Mouse (Mus musculus): ENCODE data around the gene Uckl1. TPM values are rescaled to one million over a fixed set of nuclear protein-coding genes. Genes with fewer than 3 reads are reported as not detected.

Uckl1 gene
- polyA plus RNA-seq, 1 experiment from 2014 or later = 65.9 TPM

DNA sequence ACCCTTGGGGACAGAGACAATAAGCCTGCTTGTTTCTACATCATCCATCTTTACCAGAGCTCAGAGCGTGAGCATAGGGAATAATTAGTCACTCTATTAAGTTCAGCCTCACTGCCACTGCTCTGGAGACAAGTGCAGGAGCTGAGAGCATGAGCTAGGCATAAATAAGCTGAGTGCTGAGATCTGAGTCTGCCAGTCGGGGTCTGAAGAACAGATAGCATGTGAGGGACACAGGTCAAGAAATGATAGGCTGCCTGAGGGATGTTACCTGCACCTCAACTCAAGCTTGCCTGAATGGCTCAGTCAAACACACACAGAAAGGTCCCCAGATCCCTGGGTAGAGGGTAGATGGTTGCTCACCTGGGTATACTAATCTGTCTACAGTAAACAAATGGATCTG is 7.6 kb downstream of the Uckl1 start:
- 64% methylated on average over 2 of the region's 2 CpGs for WGBS
- H3K27me3 ChIP-seq (replicated peaks) = no peaks in the 10 kb centered on the region
- no peak overlapping the region for H3K4me3 ChIP-seq
- no peaks in the 10 kb centered on the region for H3K9me3 ChIP-seq
- no peak overlapping the region for H3K27ac ChIP-seq
- H3K4me1 ChIP-seq = peaks cover 20% of the 10 kb centered on the region
- ATAC-seq (ENCODE audit: low FRiP score, low read depth) = no peak
- H3K9ac ChIP-seq = no peak overlapping the region
- no peak overlapping the region for H3K4me2 ChIP-seq (replicated peaks)
- H3K36me3 ChIP-seq = peaks cover 16% of the 10 kb centered on the region

DNA sequence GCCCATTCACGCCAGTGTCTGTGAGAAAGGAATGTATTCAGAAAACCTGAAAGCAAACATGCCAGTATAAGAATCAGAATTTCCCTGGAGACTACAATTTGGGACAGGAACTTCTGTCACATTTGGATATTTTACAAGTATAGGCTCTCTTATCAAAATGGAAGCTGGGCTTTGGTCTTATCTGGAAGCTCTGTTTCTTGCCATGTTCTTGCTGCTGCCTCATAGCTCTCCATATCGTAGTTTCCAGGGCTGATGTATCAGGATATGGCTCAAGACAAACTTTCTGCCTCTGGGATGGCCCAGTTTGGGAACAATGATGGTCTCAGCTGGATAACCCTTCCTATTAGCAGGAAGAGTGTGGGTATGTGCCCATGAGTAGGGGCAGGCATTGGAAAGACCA is 8.1 kb downstream of the Uckl1 start:
- Histone ChIP-seq H3K9me3 (no peaks in the 10 kb centered on the region), H3K27me3 (replicated peaks) (no peaks in the 10 kb centered on the region), H3K4me1 (peaks cover 18% of the 10 kb centered on the region), H3K27ac (no peak overlapping the region), H3K36me3 (peaks cover 18% of the 10 kb centered on the region), H3K4me3 (no peak overlapping the region), H3K4me2 (replicated peaks) (no peak overlapping the region), H3K9ac (no peak overlapping the region)
- 91% methylated on average over 2 of the region's 2 CpGs for WGBS
- ATAC-seq (ENCODE audit: low FRiP score, low read depth) = no peak

DNA sequence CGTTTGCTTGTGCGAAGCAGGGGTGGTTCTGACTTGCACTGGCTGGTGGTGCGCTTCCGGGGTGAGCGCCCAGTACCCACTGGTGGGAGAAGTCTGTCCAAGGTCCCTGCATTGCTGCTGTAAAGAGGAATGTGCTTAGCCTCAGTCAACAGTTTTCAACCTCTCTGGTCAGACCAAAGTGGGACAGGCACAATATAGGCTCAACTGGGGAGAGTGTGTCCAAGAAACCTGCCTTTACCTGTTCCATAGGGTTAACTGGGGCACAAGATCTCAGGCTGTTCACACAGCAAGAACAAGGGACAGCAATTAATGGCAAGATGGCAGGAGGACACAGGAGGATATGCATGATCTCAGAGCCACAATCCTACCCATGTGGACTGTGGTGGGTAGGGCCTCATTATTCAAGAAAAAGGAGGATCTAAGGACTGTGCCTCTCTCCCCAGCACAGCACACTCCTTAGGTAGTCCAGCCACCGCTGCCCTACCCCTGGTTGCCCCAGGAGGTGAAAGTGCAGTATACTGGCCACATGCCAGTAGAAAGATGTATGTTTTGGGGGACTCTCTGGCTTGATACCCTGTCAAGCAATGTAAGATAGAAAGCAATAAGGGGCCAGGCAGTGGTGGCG is 9.7 kb downstream of the Uckl1 start:
- Histone ChIP-seq H3K4me2 (replicated peaks) (no peak overlapping the region), H3K4me1 (peaks cover 10% of the 10 kb centered on the region), H3K4me3 (no peak overlapping the region), H3K9ac (no peak overlapping the region), H3K9me3 (no peaks in the 10 kb centered on the region), H3K36me3 (peaks cover 18% of the 10 kb centered on the region), H3K27ac (no peak overlapping the region), H3K27me3 (replicated peaks) (no peaks in the 10 kb centered on the region)
- WGBS = 90% methylated on average over 7 of the region's 7 CpGs
- ATAC-seq (ENCODE audit: low FRiP score, low read depth) = no peak

GRCm38 (mm10) chr2:181573961-181574360 is 10.7 kb downstream of the Uckl1 start:
- WGBS = 89% methylated on average over 9 of the region's 9 CpGs
- Histone ChIP-seq H3K36me3 (peaks cover 18% of the 10 kb centered on the region), H3K9me3 (no peaks in the 10 kb centered on the region), H3K4me1 (peaks cover 5% of the 10 kb centered on the region; the same call in 1 of the 2 replicates), H3K4me2 (replicated peaks) (no peak overlapping the region), H3K9ac (no peak overlapping the region), H3K4me3 (no peak overlapping the region), H3K27me3 (replicated peaks) (no peaks in the 10 kb centered on the region), H3K27ac (no peak overlapping the region)
- ATAC-seq (ENCODE audit: low FRiP score, low read depth) = no peak

GRCm38 (mm10) chr2:181572921-181573920 is 11.5 kb downstream of the Uckl1 start:
- H3K4me2 ChIP-seq (replicated peaks) = no peak overlapping the region
- H3K36me3 ChIP-seq = peaks cover 18% of the 10 kb centered on the region
- H3K9me3 ChIP-seq = no peaks in the 10 kb centered on the region
- no peak overlapping the region for H3K27ac ChIP-seq
- 94% methylated on average over 15 of the region's 15 CpGs for WGBS
- no peak for ATAC-seq (ENCODE audit: low FRiP score, low read depth)
- no peak overlapping the region for H3K4me3 ChIP-seq
- H3K4me1 ChIP-seq = peaks cover 5% of the 10 kb centered on the region; the same call in 1 of the 2 replicates
- H3K27me3 ChIP-seq (replicated peaks) = no peaks in the 10 kb centered on the region
- no peak overlapping the region for H3K9ac ChIP-seq

DNA sequence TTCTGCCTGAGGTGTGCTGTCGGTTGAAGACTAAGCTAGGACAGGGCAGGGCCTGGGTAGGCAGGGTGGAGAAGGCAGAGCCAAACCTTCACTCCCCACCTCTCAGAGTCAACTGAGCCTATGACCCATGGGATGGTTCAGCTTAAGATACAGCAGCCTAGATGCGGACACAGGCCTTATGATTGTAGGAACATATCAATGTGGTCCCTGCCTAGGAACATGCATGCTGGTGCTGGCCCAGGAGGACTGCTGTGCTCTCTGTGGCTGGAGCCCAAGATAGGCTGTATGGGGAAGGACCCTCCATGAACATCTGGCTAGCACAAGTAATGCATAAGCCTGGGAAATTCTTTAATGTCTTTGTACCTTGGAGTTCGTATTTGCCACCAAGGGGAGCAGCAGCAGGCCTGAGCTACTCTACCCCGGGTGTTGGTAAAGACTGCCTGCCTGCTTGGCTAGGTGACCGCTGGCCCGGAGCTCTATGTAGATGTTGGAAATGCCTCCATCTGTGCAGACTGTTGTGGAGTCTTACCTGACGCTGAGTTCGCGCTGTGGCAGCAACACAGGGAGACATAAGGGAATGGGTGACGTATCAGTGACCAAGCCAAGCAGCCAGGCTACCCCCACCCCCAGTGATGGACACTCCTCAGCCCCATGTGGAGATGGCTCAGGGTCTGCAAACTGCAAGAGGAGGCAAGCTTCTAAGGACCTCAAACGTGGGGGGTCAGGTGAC is 12.6 kb downstream of the Uckl1 start:
- no peak overlapping the region for H3K9ac ChIP-seq
- no peaks in the 10 kb centered on the region for H3K27me3 ChIP-seq (replicated peaks)
- WGBS = 92% methylated on average over 11 of the region's 11 CpGs
- no peak for ATAC-seq (ENCODE audit: low FRiP score, low read depth)
- peaks cover 18% of the 10 kb centered on the region for H3K36me3 ChIP-seq
- peaks cover 1% of the 10 kb centered on the region; the same call in 1 of the 2 replicates for H3K4me1 ChIP-seq
- H3K4me2 ChIP-seq (replicated peaks) = no peak overlapping the region
- H3K4me3 ChIP-seq = no peak overlapping the region
- no peak overlapping the region for H3K27ac ChIP-seq
- H3K9me3 ChIP-seq = no peaks in the 10 kb centered on the region

GRCm38 (mm10) chr2:181570921-181571595 is 13.6 kb downstream of the Uckl1 start:
- Histone ChIP-seq H3K9me3 (no peaks in the 10 kb centered on the region), H3K36me3 (peaks cover 18% of the 10 kb centered on the region), H3K4me1 (no peaks in the 10 kb centered on the region), H3K27ac (no peak overlapping the region), H3K4me3 (no peak overlapping the region), H3K9ac (no peak overlapping the region), H3K27me3 (replicated peaks) (no peaks in the 10 kb centered on the region), H3K4me2 (replicated peaks) (no peak overlapping the region)
- WGBS = 78% methylated on average over 6 of the region's 6 CpGs
- ATAC-seq (ENCODE audit: low FRiP score, low read depth) = no peak

GRCm38 (mm10) chr2:181570375-181570774 is 14.3 kb downstream of the Uckl1 start:
- H3K36me3 ChIP-seq = peaks cover 18% of the 10 kb centered on the region
- H3K27me3 ChIP-seq (replicated peaks) = no peaks in the 10 kb centered on the region
- ATAC-seq (ENCODE audit: low FRiP score, low read depth) = no peak
- H3K4me1 ChIP-seq = no peaks in the 10 kb centered on the region
- H3K4me2 ChIP-seq (replicated peaks) = no peak overlapping the region
- no peak overlapping the region for H3K4me3 ChIP-seq
- H3K9me3 ChIP-seq = no peaks in the 10 kb centered on the region
- 90% methylated on average over 8 of the region's 8 CpGs for WGBS
- H3K27ac ChIP-seq = no peak overlapping the region
- no peak overlapping the region for H3K9ac ChIP-seq

- H3K4me2 ChIP-seq (replicated peaks) = no peak overlapping the region
- H3K9me3 ChIP-seq = no peaks in the 10 kb centered on the region
- no peak for ATAC-seq (ENCODE audit: low FRiP score, low read depth)
- H3K36me3 ChIP-seq = peaks cover 18% of the 10 kb centered on the region
- H3K9ac ChIP-seq = no peak overlapping the region
- no peak overlapping the region for H3K27ac ChIP-seq
- no peaks in the 10 kb centered on the region for H3K4me1 ChIP-seq
- 92% methylated on average over 10 of the region's 10 CpGs for WGBS
- H3K4me3 ChIP-seq = no peak overlapping the region
- H3K27me3 ChIP-seq (replicated peaks) = no peaks in the 10 kb centered on the region
These were observed 14.8 kb downstream of the Uckl1 start for GRCm38 (mm10) chr2:181569856-181570255.

DNA sequence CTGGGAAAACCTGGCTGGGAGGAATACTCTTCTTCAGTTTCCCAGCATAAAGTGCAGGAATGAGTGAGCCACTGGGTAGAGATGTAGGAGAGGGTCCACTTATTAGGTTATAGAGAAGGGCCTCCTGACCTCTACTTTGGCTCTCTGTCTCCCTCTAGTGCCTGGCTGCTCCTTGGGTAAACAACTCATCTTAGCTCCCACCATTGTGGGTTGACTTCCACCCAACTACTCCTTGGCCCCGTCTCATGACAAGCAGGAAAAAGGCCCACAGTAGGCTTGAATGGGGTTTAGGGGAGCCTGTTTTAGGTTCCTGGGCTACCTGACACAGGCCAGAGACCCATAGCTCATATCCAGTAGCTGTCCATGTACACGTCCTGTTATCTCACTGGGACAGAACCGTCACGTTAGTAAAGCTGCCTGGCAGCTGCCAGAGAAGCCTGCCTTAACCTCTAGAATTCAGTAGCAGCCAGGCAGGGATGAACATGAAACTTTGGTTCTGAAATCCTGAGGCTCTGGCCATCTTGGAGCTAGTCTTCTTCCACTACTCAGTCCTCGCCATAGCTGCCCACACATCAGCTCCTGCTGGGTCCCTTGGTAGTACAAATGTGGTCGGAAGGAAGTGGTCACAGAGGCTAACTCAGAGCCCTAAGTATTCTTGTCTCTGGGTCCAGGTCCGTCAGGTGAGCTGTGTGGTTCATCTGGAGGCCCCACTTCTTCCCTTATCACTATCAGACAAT is 16.3 kb downstream of the Uckl1 start:
- H3K9ac ChIP-seq = no peak overlapping the region
- ATAC-seq (ENCODE audit: low FRiP score, low read depth) = no peak
- no peaks in the 10 kb centered on the region for H3K27me3 ChIP-seq (replicated peaks)
- no peaks in the 10 kb centered on the region for H3K9me3 ChIP-seq
- 82% methylated on average over 7 of the region's 7 CpGs for WGBS
- no peak overlapping the region for H3K4me3 ChIP-seq
- H3K4me2 ChIP-seq (replicated peaks) = no peak overlapping the region
- no peaks in the 10 kb centered on the region for H3K4me1 ChIP-seq
- peaks cover 14% of the 10 kb centered on the region for H3K36me3 ChIP-seq
- no peak overlapping the region for H3K27ac ChIP-seq

DNA sequence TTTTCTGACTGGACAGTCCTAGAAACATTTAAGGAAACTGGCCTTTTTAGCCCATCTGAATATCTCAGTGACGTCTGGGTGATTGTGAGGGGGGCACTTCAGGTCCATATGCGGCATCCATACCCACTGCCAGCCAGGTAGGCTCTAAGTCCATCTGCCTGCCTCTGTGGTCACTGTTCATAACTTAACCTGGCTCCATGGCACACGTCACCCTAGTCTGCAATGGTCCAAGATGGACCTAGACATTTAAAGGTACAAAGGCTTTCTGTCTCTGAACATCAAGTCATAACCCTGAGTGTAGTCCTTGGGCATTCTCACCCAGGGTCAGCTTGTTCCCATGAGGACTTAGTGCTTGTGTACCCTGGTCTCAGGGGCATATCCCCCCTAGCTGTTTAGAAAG is 17.4 kb downstream of the Uckl1 start:
- Histone ChIP-seq H3K36me3 (peaks cover 3% of the 10 kb centered on the region; the same call in 1 of the 2 replicates), H3K27ac (no peak overlapping the region), H3K4me1 (no peaks in the 10 kb centered on the region), H3K4me3 (no peak overlapping the region), H3K9ac (no peak overlapping the region), H3K27me3 (replicated peaks) (no peaks in the 10 kb centered on the region), H3K9me3 (no peaks in the 10 kb centered on the region), H3K4me2 (replicated peaks) (no peak overlapping the region)
- no peak for ATAC-seq (ENCODE audit: low FRiP score, low read depth)
- 89% methylated on average over 3 of the region's 3 CpGs for WGBS
